Comparison of ENCODE assay signal across 25 mouse cellular contexts in the genomic region with DNA sequence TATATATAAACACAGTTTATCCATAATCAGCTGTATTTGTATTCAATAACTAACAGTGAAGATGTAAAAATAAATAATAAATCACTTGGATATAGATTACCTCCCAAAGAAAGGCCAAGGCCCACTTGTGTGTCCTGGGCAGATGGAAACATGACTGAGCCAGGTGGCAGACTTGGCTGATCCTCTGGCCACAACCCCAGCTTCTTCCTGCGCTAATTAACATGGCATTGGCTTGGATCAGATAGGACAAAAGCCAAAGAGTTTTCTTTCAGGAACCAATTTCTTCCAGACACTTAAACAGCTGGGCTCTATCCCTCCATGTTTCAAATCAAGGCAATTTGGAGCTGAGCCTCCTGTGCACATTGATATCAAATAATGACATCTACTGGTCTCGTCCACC.
DNase-seq lines count a peak whose midpoint lies in the region; ATAC-seq and TF ChIP-seq lines count a peak whose summit lies in the region.
"Had no signal": no experiment of that assay in that cellular context is flagged by ENCODE, and none has a peak within 500 bp of the region (broad histone marks: within the 10 kb centered on the region; RNA-seq: fewer than 3 reads in every experiment).

No protein-coding gene starts in this region.

- H3K9me3 ChIP-seq in forebrain, embryonic 14.5 days (replicated peaks; ENCODE audit: control insufficient read depth, low read length): no peaks in the 10 kb centered on the region
- no peaks in the 10 kb centered on the region for H3K9me3 ChIP-seq in forebrain, embryonic 15.5 days
- H3K9me3 ChIP-seq in liver, postnatal 0 days (ENCODE audit: low read length): no peaks in the 10 kb centered on the region
- H3K9me3 ChIP-seq: forebrain, embryonic 13.5 days; heart, embryonic 13.5 days; kidney, embryonic 15.5 days; limb, embryonic 10.5 days; limb, embryonic 15.5 days; liver, embryonic 13.5 days had no signal

- WGBS in forebrain, embryonic 14.5 days: 77% methylated on average over 2 of the region's 2 CpGs
- 67% methylated on average over 2 of the region's 2 CpGs for WGBS in forebrain, embryonic 15.5 days
- WGBS in liver, postnatal 0 days (ENCODE audit: insufficient replicate concordance): 56% methylated on average over 2 of the region's 2 CpGs

- no peak overlapping the region for H3K27ac ChIP-seq in forebrain, embryonic 14.5 days (ENCODE audit: low read depth, low read length)
- H3K27ac ChIP-seq in forebrain, embryonic 15.5 days (replicated peaks): no peak overlapping the region
- H3K27ac ChIP-seq in liver, postnatal 0 days (ENCODE audit: low read depth): no peak overlapping the region
- H3K27ac ChIP-seq: forebrain, embryonic 13.5 days; heart, embryonic 13.5 days; hindbrain, embryonic 14.5 days; kidney, embryonic 15.5 days; limb, embryonic 10.5 days; limb, embryonic 15.5 days; liver, embryonic 13.5 days had no signal

- no peak overlapping the region for H3K4me3 ChIP-seq in forebrain, embryonic 14.5 days (ENCODE audit: low read depth, low read length)
- no peak overlapping the region for H3K4me3 ChIP-seq in forebrain, embryonic 15.5 days
- H3K4me3 ChIP-seq in liver, postnatal 0 days (ENCODE audit: low read depth, low read length): no peak overlapping the region
- H3K4me3 ChIP-seq: forebrain, embryonic 13.5 days; heart, embryonic 13.5 days; kidney, embryonic 15.5 days; layer of hippocampus, adult 2 months; limb, embryonic 10.5 days; limb, embryonic 15.5 days; liver, embryonic 13.5 days had no signal

- no peak for TF ChIP-seq EP300 in liver, postnatal 0 days (IDR thresholded peaks at IDR 0.05; ENCODE audit: low read depth)

- H3K27me3 ChIP-seq in forebrain, embryonic 14.5 days (replicated peaks; ENCODE audit: control insufficient read depth, insufficient read depth, low read length): no peaks in the 10 kb centered on the region
- H3K27me3 ChIP-seq in forebrain, embryonic 15.5 days: no peaks in the 10 kb centered on the region
- no peaks in the 10 kb centered on the region for H3K27me3 ChIP-seq in liver, postnatal 0 days (ENCODE audit: insufficient read depth, low read length)
- H3K27me3 ChIP-seq: forebrain, embryonic 13.5 days; heart, embryonic 13.5 days; kidney, embryonic 15.5 days; limb, embryonic 15.5 days; liver, embryonic 13.5 days had no signal

- no peak for TF ChIP-seq POLR2A in brain, embryonic 14.5 days (IDR thresholded peaks at IDR 0.05; ENCODE audit: borderline replicate concordance, extremely low read depth, insufficient read depth, insufficient read length, poor library complexity, severe bottlenecking)

- ATAC-seq in forebrain, embryonic 14.5 days: no peak
- no peak for ATAC-seq in forebrain, embryonic 15.5 days (replicated peaks)
- no peak for ATAC-seq in liver, postnatal 0 days
- ATAC-seq: forebrain, embryonic 13.5 days had no signal

- peak; percentile 21 for DNase-seq in forebrain, embryonic 14.5 days (ENCODE audit: low spot score)
- DNase-seq in brain, embryonic 14.5 days (ENCODE audit: low read depth): peak; percentile 55
- peak; percentile 41 for DNase-seq in cerebellum, adult 9-10 months
- peak; percentile 38 to 53 for DNase-seq in cerebellum, postnatal 36 days
- DNase-seq in liver, postnatal 0 days: no peak
- no peak for DNase-seq in urinary bladder, adult 2 months (ENCODE audit: low spot score)
- DNase-seq: adrenal gland, postnatal 14 days; gastrocnemius, postnatal 10 days; heart, postnatal 10 days; kidney, adult 18-20 months; kidney, postnatal 36 days; liver, embryonic 13.5 days; lung, embryonic 14.5 days; lung, postnatal 14 days; midbrain, embryonic 14.5 days; right cerebral cortex, postnatal 25 days; thymus, postnatal 14 days had no signal

- no peak overlapping the region for H3K4me2 ChIP-seq in forebrain, embryonic 14.5 days (ENCODE audit: low read length)
- no peak overlapping the region for H3K4me2 ChIP-seq in forebrain, embryonic 15.5 days (replicated peaks)
- no peak overlapping the region for H3K4me2 ChIP-seq in liver, postnatal 0 days (ENCODE audit: low read depth, low read length)
- H3K4me2 ChIP-seq: forebrain, embryonic 13.5 days; heart, embryonic 13.5 days; hindbrain, embryonic 14.5 days; kidney, embryonic 15.5 days; limb, embryonic 15.5 days; liver, embryonic 13.5 days; lung, embryonic 14.5 days had no signal

- no peak for TF ChIP-seq CTCF in brain, embryonic 14.5 days (IDR thresholded peaks at IDR 0.05; ENCODE audit: borderline replicate concordance, extremely low read depth, insufficient read depth, insufficient read length)
- no peak for TF ChIP-seq CTCF in liver, postnatal 0 days (IDR thresholded peaks at IDR 0.05; ENCODE audit: low read depth)

- H3K36me3 ChIP-seq in forebrain, embryonic 14.5 days (ENCODE audit: control insufficient read depth, insufficient read depth, low read length): no peaks in the 10 kb centered on the region
- H3K36me3 ChIP-seq in forebrain, embryonic 15.5 days: no peaks in the 10 kb centered on the region
- H3K36me3 ChIP-seq in liver, postnatal 0 days (replicated peaks; ENCODE audit: insufficient read depth, low read length): no peaks in the 10 kb centered on the region
- H3K36me3 ChIP-seq: heart, embryonic 13.5 days; kidney, embryonic 15.5 days; limb, embryonic 10.5 days; limb, embryonic 15.5 days; liver, embryonic 13.5 days had no signal

- peaks cover 1% of the 10 kb centered on the region; the same call in 1 of the 2 replicates for H3K4me1 ChIP-seq in forebrain, embryonic 14.5 days (ENCODE audit: control insufficient read depth, insufficient read depth, low read length)
- H3K4me1 ChIP-seq in forebrain, embryonic 15.5 days: peaks cover 17% of the 10 kb centered on the region
- no peaks in the 10 kb centered on the region for H3K4me1 ChIP-seq in liver, postnatal 0 days (ENCODE audit: insufficient read depth)
- H3K4me1 ChIP-seq: heart, embryonic 13.5 days; kidney, embryonic 15.5 days; limb, embryonic 10.5 days; limb, embryonic 15.5 days; liver, embryonic 13.5 days had no signal

- H3K9ac ChIP-seq in forebrain, embryonic 14.5 days (ENCODE audit: low read length): no peak overlapping the region
- H3K9ac ChIP-seq in forebrain, embryonic 15.5 days (replicated peaks): no peak overlapping the region
- H3K9ac ChIP-seq in liver, postnatal 0 days (replicated peaks): no peak overlapping the region
- H3K9ac ChIP-seq: forebrain, embryonic 13.5 days; heart, embryonic 13.5 days; hindbrain, embryonic 14.5 days; kidney, embryonic 15.5 days; limb, embryonic 15.5 days; liver, embryonic 13.5 days; lung, embryonic 14.5 days had no signal

Comparison
In these comparisons a context has a peak if more than half of its experiments do, and no peak if none do; other contexts are left out.
1. DNase-seq: peak in forebrain, embryonic 14.5 days (single experiment), brain, embryonic 14.5 days (single experiment), cerebellum, adult 9-10 months (single experiment) and cerebellum, postnatal 36 days (2 of 2); none in liver, postnatal 0 days (single experiment) and urinary bladder, adult 2 months (single experiment).